Mouse (Mus musculus) right cerebral cortex, postnatal 4 days (tissue): ENCODE measurements at regions not wholly inside any gene's neighbourhood (a gene's known extent, or its start where the extent isn't known, plus 50 kb on each side); places are given as distances from the start of the nearest gene placed in this dataset.

Experiments
- DNase-seq: peaks from one replicate; pipeline ENCODE4 v3.0.0-alpha.2; 2022

- no peak for DNase-seq
These were observed 193.8 kb upstream of the Cdh5 start for GRCm38 (mm10) chr8:103907662-103908061.

- DNase-seq: no peak
These were observed 190.0 kb upstream of the Cdh5 start for GRCm38 (mm10) chr8:103911287-103912015.

DNA sequence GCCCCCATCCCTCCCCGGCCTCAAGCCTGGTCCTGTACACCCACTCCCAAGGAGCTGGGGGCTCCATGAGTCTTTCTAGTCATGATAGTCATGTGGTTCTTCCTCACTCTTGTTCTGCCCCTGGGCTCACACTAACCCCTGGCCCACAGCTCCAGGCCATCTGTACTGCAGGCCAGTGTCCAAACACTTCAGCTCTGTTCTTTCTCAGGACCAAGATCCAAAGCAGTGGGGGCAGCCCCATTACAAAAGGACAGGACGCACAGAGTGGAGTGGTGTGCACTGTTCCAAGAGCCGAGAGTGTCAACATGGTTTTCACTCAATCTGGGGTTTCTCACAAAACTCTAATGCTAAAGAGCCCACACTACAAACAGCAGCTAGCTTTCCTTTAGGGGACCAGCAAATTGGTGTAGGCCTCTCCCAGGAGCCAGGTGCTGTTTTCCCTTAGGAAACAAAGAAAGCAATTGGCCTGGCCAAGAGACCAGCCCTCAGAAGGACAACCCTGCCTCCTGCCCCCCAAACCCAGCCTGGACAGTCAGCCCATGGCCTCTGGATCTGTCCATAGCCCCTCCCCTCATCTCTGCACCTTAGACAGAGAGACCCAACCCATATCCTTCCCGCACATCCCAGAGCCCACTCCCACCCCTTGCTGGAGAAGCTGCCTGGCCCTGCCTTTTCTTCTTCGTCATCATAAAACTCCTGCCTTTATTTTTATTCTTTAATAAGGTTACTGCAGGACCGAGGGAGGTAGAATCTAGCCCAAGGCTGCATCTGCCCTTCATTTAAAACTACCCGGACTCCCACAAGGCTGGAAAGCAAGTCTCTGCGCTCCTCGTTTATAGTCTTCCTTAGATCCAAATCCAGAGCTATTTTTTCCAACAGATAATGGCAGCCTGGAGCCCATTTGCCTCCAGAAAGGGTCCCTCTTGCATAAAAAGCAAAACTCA lies 188.2 kb upstream of the Cdh5 start:
- DNase-seq: no peak

- peak; percentile 42 for DNase-seq
These were observed 187.3 kb upstream of the Cdh5 start for GRCm38 (mm10) chr8:103913927-103914640.

GRCm38 (mm10) chr8:103919324-103919723 lies 182.1 kb upstream of the Cdh5 start:
- no peak for DNase-seq

DNA sequence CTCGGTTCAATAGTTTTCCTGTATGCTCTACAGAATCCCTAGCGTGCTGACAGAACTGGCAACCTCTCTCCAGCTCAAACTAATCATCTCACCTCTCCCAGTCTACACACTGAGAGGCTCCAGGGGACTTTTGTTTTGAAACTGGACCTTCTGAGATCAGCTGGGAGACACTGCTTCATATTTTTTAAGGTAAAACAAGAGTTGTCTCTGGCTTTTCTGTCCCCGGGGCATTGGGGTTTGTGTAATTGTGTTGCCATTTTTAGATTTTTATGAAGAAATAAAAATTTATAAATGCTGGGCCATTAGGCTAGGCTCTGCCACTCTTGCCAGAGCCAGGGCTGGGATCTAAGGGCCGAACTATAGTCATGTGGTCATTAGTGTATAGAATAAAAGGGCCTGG lies 179.8 kb upstream of the Cdh5 start:
- no peak for DNase-seq

DNA sequence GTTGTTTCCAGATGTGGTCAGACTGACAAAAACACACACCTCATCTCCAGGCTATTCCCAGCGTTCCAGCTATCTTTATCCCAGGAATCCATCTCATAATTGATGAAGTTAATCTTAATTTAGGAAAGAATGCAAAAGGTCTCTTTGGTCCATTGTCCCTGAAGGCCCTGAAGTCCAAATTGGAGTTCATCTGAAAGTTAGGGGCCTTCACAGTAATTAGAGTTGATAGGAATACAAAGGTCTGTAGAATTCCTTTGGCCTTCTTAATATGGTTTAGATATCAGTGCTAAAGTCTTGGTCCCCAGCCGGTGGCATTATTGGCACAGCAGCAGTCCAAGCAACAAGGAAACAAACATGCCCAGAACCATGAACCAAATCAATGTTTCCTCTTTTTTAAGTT lies 178.7 kb upstream of the Cdh5 start:
- DNase-seq: no peak

DNA sequence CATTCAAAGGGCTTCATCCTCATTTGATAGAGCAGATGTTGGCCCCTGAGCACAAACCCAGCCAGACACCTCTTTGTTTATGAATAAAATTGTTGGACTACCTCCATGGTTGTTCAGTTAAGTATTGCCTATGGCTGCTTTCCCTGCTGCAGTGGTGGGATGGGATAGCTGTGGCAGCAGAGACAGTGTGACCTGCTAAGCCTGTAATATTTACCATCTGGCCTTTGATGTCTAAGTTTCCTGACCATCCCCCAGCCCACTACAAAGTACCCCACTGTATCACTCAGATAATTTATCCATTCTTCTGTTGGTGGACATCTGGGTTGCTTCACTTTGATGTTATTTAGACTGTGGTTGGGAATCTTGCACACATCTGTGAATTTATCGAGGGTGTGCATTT lies 168.7 kb upstream of the Cdh5 start:
- no peak for DNase-seq

DNA sequence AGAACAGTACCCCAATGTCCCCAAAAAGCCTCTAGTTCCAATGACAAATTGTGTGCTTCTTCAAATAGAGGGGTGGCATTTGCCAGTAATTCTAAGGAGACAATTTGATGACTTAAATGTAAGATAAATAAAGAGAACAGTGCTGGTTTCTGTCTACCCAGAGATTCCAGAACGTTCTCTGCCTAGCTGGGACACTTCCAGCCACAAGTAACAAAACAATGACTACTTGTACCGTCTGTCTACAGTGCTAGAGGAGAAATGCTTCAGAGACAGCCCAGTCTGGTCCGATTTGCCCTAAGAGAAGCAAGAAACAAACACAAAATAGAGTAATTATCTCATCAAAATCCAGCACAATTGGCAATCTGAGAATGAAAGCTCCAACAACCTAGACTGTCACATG lies 164.9 kb upstream of the Cdh5 start:
- DNase-seq: no peak

- peak; percentile 17 for DNase-seq
These were observed 162.9 kb upstream of the Cdh5 start for GRCm38 (mm10) chr8:103938283-103939230.

GRCm38 (mm10) chr8:103940958-103941532 lies 160.4 kb upstream of the Cdh5 start:
- DNase-seq: no peak

GRCm38 (mm10) chr8:103948474-103948873 lies 153.0 kb upstream of the Cdh5 start:
- no peak for DNase-seq

DNA sequence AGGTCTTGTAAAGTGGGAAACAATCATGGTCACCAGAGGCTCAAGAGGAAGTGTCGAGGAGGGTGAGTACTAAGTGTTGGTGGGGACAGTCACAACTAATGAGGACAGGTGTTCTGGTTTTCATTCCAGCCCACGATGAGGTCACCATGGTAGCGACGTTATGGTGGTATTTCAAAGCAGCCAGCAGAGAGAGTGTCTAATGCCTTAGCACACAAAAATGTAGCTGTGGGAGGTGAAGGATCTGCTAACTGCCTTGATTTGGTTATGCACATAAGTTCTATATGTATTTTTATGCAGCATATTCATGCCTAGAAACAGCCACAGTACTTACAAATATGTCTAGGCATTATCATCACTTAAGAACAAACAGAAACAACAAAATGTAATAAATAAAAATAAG lies 151.0 kb upstream of the Cdh5 start:
- no peak for DNase-seq

GRCm38 (mm10) chr8:103953586-103953985 lies 147.8 kb upstream of the Cdh5 start:
- DNase-seq: no peak

DNA sequence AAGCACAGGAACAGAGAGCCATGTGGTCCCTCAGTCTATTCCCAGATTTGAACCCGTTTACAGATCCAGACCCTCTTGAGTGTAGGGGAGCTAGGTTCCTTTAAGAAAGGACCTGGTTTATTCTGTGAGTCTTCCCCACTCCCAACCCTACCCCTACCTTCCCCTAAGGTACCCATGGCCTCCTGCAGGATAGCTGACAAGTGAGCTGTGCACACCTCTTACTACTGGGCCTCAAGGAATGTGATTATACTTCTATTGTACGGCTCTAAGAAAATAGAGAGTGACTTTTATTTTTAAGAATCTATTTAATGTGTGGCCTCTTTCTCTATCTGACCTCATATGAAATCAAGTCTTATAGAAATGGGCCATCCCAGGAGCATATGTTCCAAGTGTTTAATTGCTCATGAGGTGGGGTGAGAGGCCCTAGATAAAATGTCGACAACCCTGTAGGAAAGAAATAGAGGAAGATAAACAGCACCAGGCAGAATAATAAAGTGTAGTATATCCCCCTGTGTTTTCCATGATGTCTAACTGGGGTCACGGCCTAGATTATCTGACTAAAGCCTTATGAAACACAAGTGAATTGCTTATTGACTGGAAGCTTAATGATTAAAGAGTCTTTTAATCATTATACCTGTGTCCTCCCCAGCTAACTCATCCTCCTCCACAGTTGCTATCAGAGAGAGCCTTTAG lies 145.7 kb upstream of the Cdh5 start:
- no peak for DNase-seq

DNA sequence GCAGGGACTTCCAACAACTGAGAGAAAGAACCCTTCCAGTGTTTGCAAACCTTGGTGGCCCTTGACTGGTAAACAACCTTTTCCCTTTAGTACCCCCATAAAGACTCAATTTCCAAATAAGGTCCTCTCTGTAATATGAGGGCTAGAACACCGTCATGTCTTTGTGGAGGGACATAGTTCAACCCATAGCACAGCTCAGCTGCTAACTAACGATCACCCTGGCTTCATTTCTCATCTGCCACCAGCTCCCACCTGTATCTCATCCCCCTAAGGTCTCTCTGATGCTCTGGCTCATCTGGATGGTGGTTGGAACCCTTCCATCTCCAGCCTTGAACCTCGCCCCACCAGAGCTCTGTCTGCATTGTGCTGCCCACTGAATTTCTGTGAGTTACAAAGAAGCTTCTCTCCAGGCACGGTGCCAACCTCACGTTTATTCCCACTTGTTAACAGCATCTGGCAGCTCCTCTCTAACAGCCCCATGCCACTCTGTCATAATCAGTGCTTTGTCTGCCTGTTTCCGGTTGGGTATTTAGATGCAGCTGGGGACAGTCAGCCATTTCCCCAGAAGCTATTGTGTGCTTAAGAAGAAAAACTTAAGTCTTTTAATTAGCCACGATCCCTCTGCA lies 137.0 kb upstream of the Cdh5 start:
- DNase-seq: peak; percentile 44

GRCm38 (mm10) chr8:103969929-103970328 lies 131.5 kb upstream of the Cdh5 start:
- DNase-seq: no peak

GRCm38 (mm10) chr8:103970511-103970910 lies 130.9 kb upstream of the Cdh5 start:
- no peak for DNase-seq

- no peak for DNase-seq
These were observed 130.5 kb upstream of the Cdh5 start for GRCm38 (mm10) chr8:103970966-103971365.

DNA sequence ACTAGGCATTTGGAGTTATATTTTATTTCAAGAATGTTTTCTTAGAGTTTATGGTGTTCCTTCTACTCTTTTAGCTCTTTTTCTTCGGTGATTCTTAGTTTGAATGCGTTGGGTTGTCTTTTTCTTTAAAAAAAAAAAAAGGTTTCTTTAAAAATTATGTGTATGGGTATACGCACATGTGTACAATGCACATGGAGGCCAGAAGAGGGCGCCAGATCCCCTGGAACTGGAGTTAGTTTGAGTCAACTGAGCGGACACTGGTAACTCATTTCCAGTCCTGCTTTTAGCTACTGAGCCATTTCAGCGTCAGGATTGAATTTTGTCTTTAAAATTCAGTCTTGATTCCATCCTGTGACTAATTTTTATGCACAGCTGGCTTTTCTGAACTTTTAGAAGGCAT lies 124.9 kb upstream of the Cdh5 start:
- DNase-seq: no peak

GRCm38 (mm10) chr8:103978948-103979347 lies 122.5 kb upstream of the Cdh5 start:
- DNase-seq: no peak
